Mouse (Mus musculus) midbrain, embryonic 16.5 days (tissue): ENCODE measurements around the gene 2300009A05Rik. TPM values are rescaled to one million over a fixed set of nuclear protein-coding genes. Genes with fewer than 3 reads are reported as not detected.

Experiments used
- ATAC-seq: fragments of 200-750 bp; cut with Nextera tagmentation; 2 replicates; pipeline ENCODE4 v1.8.0; 2017; ENCODE audit warnings: moderate TSS enrichment
- H3K27ac ChIP-seq: fragments of 300-500 bp; sonication (generic); 2 replicates; pipeline ENCODE4 v1.5.1; 2014; ENCODE audit warnings: mild to moderate bottlenecking, low read length, mixed read lengths
- H3K27me3 ChIP-seq: fragments of 300-500 bp; sonication (generic); 2 replicates; pipeline ENCODE4 v1.6.1; 2014; ENCODE audit warnings: low read depth, low read length, mixed read lengths; ENCODE audit not compliant: control insufficient read depth, insufficient read depth
- H3K36me3 ChIP-seq: fragments of 300-500 bp; sonication (generic); 2 replicates; pipeline ENCODE4 v1.6.1; 2014; ENCODE audit warnings: mild to moderate bottlenecking, low read length, moderate library complexity, mixed read lengths; ENCODE audit not compliant: control insufficient read depth, insufficient read depth
- H3K4me1 ChIP-seq: fragments of 300-500 bp; sonication (generic); 2 replicates; pipeline ENCODE4 v1.6.1; 2014; ENCODE audit warnings: mild to moderate bottlenecking, low read length, mixed read lengths; ENCODE audit not compliant: control insufficient read depth, insufficient read depth
- H3K4me2 ChIP-seq: fragments of 300-500 bp; sonication (generic); 2 replicates; pipeline ENCODE4 v1.6.1; 2014; ENCODE audit warnings: mild to moderate bottlenecking, low read length, mixed read lengths
- H3K4me3 ChIP-seq: fragments of 300-500 bp; sonication (generic); 2 replicates; pipeline ENCODE4 v1.5.1; 2014; ENCODE audit warnings: low read depth, mild to moderate bottlenecking, low read length, moderate library complexity, mixed read lengths
- H3K9ac ChIP-seq: fragments of 300-500 bp; sonication (generic); 2 replicates; pipeline ENCODE4 v1.6.1; 2014; ENCODE audit warnings: low read depth, low read length, mixed read lengths
- H3K9me3 ChIP-seq: fragments of 300-500 bp; sonication (generic); replicated peaks from 2 replicates; pipeline ENCODE4 v1.6.1; 2014; ENCODE audit warnings: mild to moderate bottlenecking, low read length, mixed read lengths; ENCODE audit not compliant: control insufficient read depth, poor library complexity, severe bottlenecking
- WGBS: fragments of 180-500 bp; shearing (Covaris S2); extraction: QIAGEN DNeasy Blood & Tissue Kit; methylation state at CpG from one replicate; pipeline ENCODE4 v1.1.7; 2014; 5-methylcytosine and 5-hydroxymethylcytosine counted together
- polyA plus RNA-seq: library from polyadenylated mRNA; unstranded; fragments of >200 nt; fragmentation: Nextera tagmentation; extraction: Ambion mirVana; gene quantifications from 2 replicates; pipeline ENCODE4 v1.2.1, GENCODE M21; 2015

Gene 2300009A05Rik
- polyA plus RNA-seq = 60.2 and 61.7 TPM in 2 replicates

DNA sequence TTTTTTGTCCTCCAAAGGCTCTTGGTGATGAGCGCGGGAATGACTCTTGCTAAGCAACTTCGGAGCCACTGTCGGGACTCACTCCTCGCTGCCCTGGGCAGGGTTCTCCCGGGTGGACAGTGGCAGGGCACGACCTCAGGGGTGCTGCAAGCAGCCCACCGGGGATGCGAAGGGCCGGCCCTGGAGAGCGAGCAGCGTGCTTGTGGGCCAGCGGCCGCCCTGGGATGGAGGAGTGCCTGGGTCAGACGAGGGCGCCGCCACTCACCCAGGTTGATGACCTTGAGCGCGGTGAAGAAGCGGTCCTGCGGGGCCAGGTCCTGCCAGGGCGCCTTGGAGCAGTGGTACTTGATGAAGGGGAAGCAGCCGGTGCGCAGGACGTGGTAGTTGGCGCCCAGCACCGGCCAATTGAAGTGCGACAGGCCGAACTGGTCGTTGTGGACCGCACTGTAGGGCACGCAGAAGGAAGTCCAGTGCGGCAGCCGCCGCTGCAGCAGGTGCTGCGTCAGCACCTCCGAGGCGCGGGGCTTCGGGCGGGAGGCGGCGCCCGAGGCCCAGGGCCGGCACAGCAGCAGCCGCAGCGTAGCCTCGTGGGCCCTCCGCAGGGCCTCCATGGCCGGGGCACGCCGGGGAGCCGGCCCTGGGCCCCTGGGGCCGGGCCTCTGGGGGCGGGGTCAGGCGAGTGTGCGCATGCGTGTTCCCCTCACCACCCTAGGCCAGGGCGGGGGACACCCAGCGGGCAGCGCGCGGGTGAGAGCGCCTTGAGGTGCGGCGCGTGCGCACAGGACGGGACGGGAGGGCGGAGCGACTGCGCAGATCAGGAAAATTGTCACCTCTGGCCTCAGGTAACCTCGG is at the start of gene 2300009A05Rik:
TSS of gene 2300009A05Rik (minus strand) at position 636 of the 852 bp plus-strand sequence.
- H3K9ac ChIP-seq = peak within 1 kb of the TSS; percentile 97
- no peaks in the 10 kb centered on the region for H3K9me3 ChIP-seq
- no peaks in the 10 kb centered on the region for H3K36me3 ChIP-seq
- WGBS = under 1% methylated on average over 62 of the region's 74 CpGs
- no peaks in the 10 kb centered on the region for H3K27me3 ChIP-seq
- H3K27ac ChIP-seq = peak within 1 kb of the TSS; percentile 85
- peak within 1 kb of the TSS; percentile 94 for H3K4me3 ChIP-seq
- peak; percentile 97 for ATAC-seq
- peak within 1 kb of the TSS; percentile 92 for H3K4me2 ChIP-seq
- peaks cover 13% of the 10 kb centered on the region for H3K4me1 ChIP-seq

DNA sequence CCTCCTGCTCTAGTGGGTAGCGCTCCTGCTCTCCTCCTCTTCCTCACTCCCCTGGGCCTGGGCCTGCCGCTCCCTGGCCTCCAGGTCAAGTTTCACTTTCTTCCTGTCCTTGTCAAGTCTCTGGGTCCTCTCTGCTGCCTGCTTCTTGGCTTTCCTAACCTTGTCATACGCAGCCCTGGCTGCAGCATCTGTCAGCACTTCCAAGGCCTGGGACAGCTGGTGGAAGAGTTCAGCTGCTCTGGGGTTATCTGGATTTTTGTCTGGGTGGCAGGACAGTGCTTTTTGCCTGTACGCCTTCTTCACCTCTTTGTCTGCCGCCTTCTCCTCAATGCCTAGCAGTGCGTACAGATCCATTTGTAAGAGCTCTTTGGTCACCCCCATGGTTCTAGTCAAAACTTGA is 44.6 kb upstream of the 2300009A05Rik start:
- no peaks in the 10 kb centered on the region for H3K36me3 ChIP-seq
- H3K4me3 ChIP-seq = no peak overlapping the region
- no peaks in the 10 kb centered on the region for H3K9me3 ChIP-seq
- no peaks in the 10 kb centered on the region for H3K4me1 ChIP-seq
- H3K27ac ChIP-seq = no peak overlapping the region
- H3K9ac ChIP-seq = no peak overlapping the region
- ATAC-seq = no peak
- WGBS = 81% methylated on average over 6 of the region's 6 CpGs
- H3K27me3 ChIP-seq = no peaks in the 10 kb centered on the region
- H3K4me2 ChIP-seq = no peak overlapping the region

DNA sequence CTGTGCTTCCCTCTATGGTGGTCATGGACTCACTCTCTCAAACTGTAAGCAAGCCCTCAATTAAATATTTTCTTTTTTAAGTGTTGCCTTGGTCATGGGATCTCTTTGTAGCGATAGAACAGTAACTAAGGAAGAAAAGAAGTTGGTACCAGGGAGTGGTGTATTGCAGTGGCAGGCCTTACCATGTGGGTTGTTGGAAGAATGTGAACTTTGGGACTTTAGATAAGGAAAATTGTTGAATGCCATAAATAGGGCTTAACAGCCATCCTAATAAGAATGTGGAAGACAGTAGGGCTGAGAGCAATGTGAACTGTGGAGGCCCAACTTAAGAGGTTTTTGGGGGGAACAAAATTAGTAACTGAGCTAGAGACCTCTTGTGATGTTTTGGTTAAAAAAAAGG is 31.6 kb upstream of the 2300009A05Rik start:
- Histone ChIP-seq H3K9me3 (no peaks in the 10 kb centered on the region), H3K4me2 (no peak overlapping the region), H3K9ac (no peak overlapping the region), H3K27me3 (no peaks in the 10 kb centered on the region), H3K36me3 (no peaks in the 10 kb centered on the region), H3K4me3 (no peak overlapping the region), H3K4me1 (no peaks in the 10 kb centered on the region), H3K27ac (no peak overlapping the region)
- 77% methylated on average over 1 of the region's 1 CpGs for WGBS
- ATAC-seq = no peak

DNA sequence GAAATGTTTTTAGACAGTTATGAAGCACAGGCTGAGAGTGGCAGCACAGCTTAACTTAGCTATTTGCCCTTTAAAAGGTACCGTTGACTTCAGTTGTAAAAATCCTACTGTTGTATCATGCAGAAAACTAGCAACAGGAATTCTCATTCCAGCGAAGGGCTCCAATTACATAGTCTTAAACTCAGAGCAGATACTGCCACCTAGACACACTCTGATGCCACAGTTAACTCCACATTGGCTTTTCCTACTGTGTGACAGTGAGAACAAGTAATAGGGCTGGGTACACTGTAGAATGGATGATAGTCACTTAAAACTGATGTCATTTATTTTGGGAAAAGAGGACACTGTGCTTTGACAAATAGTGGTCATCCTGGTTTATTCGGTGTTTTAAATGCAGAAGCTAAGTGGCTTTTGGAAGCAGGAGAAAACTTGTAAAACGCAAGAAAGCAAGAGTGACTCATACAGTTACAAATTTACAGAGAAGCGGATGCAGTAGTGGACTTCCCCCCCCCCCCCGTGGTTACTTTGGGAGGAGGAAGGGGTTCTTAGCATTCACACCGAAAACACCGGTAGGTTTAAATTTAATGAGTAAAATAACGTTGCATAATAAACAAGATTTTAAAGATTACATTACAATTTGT is 22.2 kb upstream of the 2300009A05Rik start:
- Histone ChIP-seq H3K27ac (no peak overlapping the region), H3K4me2 (no peak overlapping the region), H3K4me1 (peaks cover 2% of the 10 kb centered on the region; the same call in 1 of the 2 replicates), H3K9me3 (no peaks in the 10 kb centered on the region), H3K4me3 (no peak overlapping the region), H3K27me3 (no peaks in the 10 kb centered on the region), H3K36me3 (no peaks in the 10 kb centered on the region), H3K9ac (no peak overlapping the region)
- ATAC-seq = no peak
- WGBS = 71% methylated on average over 9 of the region's 9 CpGs

DNA sequence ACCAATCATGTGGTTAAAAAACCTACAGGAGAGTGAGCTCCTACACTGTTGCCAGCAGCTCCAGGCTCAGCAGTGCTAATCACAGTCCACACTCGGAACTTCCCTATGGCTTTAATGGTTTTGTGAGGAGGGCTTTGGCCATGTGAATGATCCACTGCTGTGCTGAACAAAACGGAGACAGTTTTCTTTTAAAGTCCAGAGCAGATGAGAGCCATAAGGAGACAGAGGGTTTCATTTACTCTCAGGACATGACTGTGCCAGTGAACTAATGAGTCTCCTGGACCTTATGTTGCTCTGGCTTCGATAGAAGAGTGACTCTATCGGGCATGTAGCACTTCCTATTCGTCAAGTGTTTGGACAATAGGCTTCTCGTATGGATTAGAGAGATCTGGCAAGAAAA is 21.4 kb upstream of the 2300009A05Rik start:
- whole genome bisulfite sequencing = 12% methylated on average over 6 of the region's 6 CpGs
- Histone ChIP-seq H3K4me3 (no peak overlapping the region), H3K27me3 (no peaks in the 10 kb centered on the region), H3K36me3 (no peaks in the 10 kb centered on the region), H3K4me1 (peaks cover 2% of the 10 kb centered on the region; the same call in 1 of the 2 replicates), H3K4me2 (no peak overlapping the region), H3K27ac (no peak overlapping the region), H3K9ac (no peak overlapping the region), H3K9me3 (no peaks in the 10 kb centered on the region)
- ATAC-seq = no peak

DNA sequence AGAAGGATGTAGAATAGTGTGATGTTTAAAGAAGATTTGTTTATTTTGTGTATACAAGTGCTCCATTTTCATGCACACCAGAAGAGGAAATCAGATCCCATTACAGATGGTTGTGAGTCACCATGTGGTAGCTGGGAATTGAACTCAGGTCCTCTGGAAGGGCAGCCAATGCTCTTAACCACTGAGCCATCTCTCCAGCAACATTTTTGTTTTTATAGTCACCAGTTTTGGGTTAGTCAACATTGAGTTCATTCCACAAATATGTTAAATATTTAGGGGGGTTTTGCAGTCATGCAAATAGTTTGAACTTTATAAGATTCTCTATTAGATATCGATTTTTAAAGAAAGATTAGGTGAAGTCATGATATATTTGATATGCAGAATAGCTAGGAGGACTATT is 1.1 kb upstream of the 2300009A05Rik start:
- Histone ChIP-seq H3K27ac (no peak overlapping the region), H3K4me1 (peaks cover 13% of the 10 kb centered on the region), H3K4me2 (no peak overlapping the region), H3K27me3 (no peaks in the 10 kb centered on the region), H3K4me3 (no peak overlapping the region), H3K9me3 (no peaks in the 10 kb centered on the region), H3K36me3 (no peaks in the 10 kb centered on the region), H3K9ac (no peak overlapping the region)
- WGBS = 83% methylated on average over 1 of the region's 1 CpGs
- ATAC-seq = no peak

DNA sequence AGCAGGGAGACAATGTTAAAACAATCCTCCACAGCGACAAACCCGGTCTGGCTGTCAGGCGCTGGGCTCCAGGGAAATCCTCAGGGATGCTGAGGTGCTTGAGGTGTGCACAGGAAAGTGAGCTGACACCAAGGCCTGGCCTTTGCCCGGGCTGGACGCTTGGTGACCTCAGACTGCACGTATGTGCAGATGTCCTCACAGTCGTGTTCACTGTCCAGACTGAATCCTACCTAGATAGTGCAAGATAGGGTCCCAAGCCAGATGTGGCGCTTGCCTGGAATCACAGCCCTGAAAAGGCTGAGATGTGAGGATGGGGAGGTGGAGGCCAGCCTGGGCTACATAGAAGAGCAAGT is 393 bp upstream of the 2300009A05Rik start:
- WGBS = 2% methylated on average over 8 of the region's 8 CpGs
- peak; percentile 79; the same call in 1 of the 2 replicates for ATAC-seq

DNA sequence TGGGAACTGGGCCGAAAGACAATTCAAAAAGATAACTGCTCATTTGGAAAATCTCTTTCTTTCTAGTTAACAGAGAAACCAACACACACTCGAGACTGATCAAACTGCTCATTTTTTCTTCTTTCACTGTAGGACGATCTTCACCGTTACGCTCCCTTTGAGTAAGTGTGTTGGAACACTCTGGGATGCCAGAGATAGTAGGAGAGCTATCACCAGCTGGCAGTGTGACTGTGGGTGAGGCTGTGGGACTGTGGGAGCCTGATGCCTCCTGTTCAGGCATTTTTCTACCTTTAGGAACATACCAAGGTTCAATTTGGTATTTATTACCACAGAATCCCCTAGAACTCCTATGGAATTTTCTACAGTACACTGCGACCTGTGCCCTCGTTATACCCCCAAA is 3.4 kb downstream of the 2300009A05Rik start:
- no peak overlapping the region for H3K4me3 ChIP-seq
- ATAC-seq = no peak
- H3K9ac ChIP-seq = no peak overlapping the region
- H3K9me3 ChIP-seq = no peaks in the 10 kb centered on the region
- H3K27me3 ChIP-seq = no peaks in the 10 kb centered on the region
- WGBS = 76% methylated on average over 7 of the region's 7 CpGs
- H3K4me1 ChIP-seq = peaks cover 13% of the 10 kb centered on the region
- H3K36me3 ChIP-seq = no peaks in the 10 kb centered on the region
- H3K4me2 ChIP-seq = no peak overlapping the region
- no peak overlapping the region for H3K27ac ChIP-seq

More for the DNA sequence above, 393 bp upstream of the 2300009A05Rik start:
- H3K27ac ChIP-seq = peak overlapping the region; percentile 85
- H3K4me2 ChIP-seq = peak overlapping the region; percentile 92
- H3K9ac ChIP-seq = peak overlapping the region; percentile 97
- peaks cover 13% of the 10 kb centered on the region for H3K4me1 ChIP-seq
- H3K9me3 ChIP-seq = no peaks in the 10 kb centered on the region
- no peaks in the 10 kb centered on the region for H3K36me3 ChIP-seq
- no peaks in the 10 kb centered on the region for H3K27me3 ChIP-seq
- H3K4me3 ChIP-seq = peak overlapping the region; percentile 94

DNA sequence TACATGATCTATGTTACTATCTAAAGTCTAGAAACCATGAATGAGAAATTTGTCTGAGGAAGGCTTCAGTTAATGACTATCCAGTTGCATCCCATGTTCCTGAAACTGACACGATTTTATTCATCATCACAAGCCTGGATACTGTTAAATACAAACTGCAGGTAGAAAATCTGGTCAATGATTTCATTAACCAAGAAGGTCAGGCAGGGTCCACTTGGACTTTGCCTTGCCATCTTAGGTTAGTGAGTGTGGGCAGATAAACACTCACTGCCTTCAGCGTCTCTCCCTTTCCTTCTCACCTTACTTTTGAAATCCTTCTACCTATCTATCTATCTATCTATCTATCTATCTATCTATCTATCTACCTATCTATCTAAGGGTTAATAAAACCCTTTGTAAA is 7.7 kb downstream of the 2300009A05Rik start:
- Histone ChIP-seq H3K4me2 (no peak overlapping the region), H3K4me3 (no peak overlapping the region), H3K4me1 (no peaks in the 10 kb centered on the region), H3K9ac (no peak overlapping the region), H3K27me3 (no peaks in the 10 kb centered on the region), H3K36me3 (no peaks in the 10 kb centered on the region), H3K27ac (no peak overlapping the region), H3K9me3 (no peaks in the 10 kb centered on the region)
- 74% methylated on average over 2 of the region's 2 CpGs for WGBS
- ATAC-seq = no peak
